Mouse (Mus musculus): ENCODE measurements at regions not wholly inside any gene's neighbourhood (a gene's known extent, or its start where the extent isn't known, plus 50 kb on each side); places are given as distances from the start of the nearest gene placed in this dataset.
"Not testable (repeated sequence)": the region's sequence is repeated elsewhere in the genome, so short reads cannot be mapped to it uniquely, and the experiment has no call there.

DNA sequence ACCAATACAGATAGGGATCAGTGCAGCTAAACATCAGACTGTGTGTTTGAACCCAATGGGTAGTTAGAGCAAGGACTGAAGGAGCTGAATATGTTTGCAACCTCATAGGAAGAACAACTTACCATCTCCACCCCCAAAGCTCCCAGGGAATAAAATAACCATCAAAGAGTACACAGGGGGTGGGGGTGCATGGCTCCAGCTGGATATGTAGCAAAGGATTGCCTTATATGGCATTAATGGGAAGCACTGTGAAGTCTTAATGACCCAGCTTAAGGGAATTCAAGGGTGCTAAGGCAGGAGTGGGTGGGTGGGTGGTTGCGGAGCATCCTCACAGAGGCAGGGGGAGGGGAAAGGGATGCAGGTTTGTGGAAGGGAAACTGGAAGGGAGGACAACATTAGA lies 404.0 kb upstream of the Gm12887 start:
- H3K9me3 ChIP-seq (replicated peaks; ENCODE audit: control insufficient read depth, low read length) = peaks cover 57% of the 10 kb centered on the region
- 94% methylated on average over 1 of the region's 1 CpGs for WGBS
- H3K4me1 ChIP-seq (ENCODE audit: control insufficient read depth, insufficient read depth, low read length) = no peaks in the 10 kb centered on the region
- H3K27ac ChIP-seq (ENCODE audit: low read depth, low read length) = no peak overlapping the region
- DNase-seq (ENCODE audit: low spot score) = no peak
- H3K9ac ChIP-seq (ENCODE audit: low read length) = no peak overlapping the region
- H3K27me3 ChIP-seq (replicated peaks; ENCODE audit: control insufficient read depth, insufficient read depth, low read length) = no peaks in the 10 kb centered on the region
- H3K4me3 ChIP-seq (ENCODE audit: low read depth, low read length) = no peak overlapping the region
- no peaks in the 10 kb centered on the region for H3K36me3 ChIP-seq (ENCODE audit: control insufficient read depth, insufficient read depth, low read length)
- no peak overlapping the region for H3K4me2 ChIP-seq (ENCODE audit: low read length)
- ATAC-seq = no peak

DNA sequence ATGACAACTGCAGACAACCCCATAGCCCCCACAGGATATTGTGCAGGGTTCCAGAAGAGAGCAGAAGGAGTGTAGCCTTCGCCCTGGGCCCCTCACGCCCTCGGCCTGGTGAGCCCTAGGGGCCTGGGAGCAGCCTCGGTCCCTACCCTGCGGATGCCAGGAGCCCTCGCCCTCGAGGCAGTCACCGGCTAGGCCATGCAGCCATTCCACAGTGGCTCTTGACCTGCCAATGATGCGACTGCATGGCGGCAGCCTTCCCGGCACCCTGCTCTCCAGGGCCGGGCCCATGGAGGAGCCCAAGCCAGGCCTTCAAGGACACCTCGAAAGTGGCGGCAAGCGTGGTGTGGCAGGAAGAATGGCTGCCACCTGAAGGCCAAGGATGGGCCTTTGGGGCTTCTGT lies 401.0 kb upstream of the Gm12887 start:
- Histone ChIP-seq H3K4me1 (ENCODE audit: control insufficient read depth, insufficient read depth, low read length) (no peaks in the 10 kb centered on the region), H3K9ac (ENCODE audit: low read length) (no peak overlapping the region), H3K27ac (ENCODE audit: low read depth, low read length) (no peak overlapping the region), H3K4me3 (ENCODE audit: low read depth, low read length) (no peak overlapping the region), H3K9me3 (replicated peaks; ENCODE audit: control insufficient read depth, low read length) (peaks cover 70% of the 10 kb centered on the region), H3K27me3 (replicated peaks; ENCODE audit: control insufficient read depth, insufficient read depth, low read length) (no peaks in the 10 kb centered on the region), H3K36me3 (ENCODE audit: control insufficient read depth, insufficient read depth, low read length) (no peaks in the 10 kb centered on the region), H3K4me2 (ENCODE audit: low read length) (no peak overlapping the region)
- DNase-seq (ENCODE audit: low spot score) (no peak), ATAC-seq (no peak)
- WGBS = 89% methylated on average over 15 of the region's 15 CpGs

DNA sequence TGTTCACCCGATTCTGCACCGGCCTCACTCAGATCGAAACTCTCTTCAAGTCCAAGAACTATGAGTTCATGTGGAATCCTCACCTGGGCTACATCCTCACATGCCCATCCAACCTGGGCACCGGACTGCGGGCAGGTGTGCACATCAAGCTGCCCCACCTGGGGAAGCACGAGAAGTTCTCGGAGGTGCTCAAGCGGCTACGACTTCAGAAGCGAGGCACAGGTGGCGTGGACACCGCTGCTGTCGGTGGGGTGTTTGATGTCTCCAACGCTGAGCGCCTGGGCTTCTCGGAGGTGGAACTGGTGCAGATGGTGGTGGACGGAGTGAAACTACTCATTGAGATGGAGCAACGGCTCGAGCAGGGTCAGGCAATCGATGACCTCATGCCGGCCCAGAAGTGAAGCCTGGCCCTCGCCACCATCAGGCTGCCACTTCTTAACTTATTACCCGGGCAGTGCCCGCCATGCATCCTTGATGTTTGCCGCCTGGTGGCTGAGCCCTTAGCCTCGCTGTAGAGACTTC lies 387.1 kb upstream of the Gm12887 start:
- WGBS = 94% methylated on average over 25 of the region's 26 CpGs
- not testable (repeated sequence) for H3K27ac ChIP-seq (ENCODE audit: low read depth, low read length); H3K4me2 ChIP-seq (ENCODE audit: low read length); DNase-seq (ENCODE audit: low spot score); H3K27me3 ChIP-seq (replicated peaks; ENCODE audit: control insufficient read depth, insufficient read depth, low read length); H3K4me3 ChIP-seq (ENCODE audit: low read depth, low read length); H3K9ac ChIP-seq (ENCODE audit: low read length); H3K4me1 ChIP-seq (ENCODE audit: control insufficient read depth, insufficient read depth, low read length); ATAC-seq; H3K36me3 ChIP-seq (ENCODE audit: control insufficient read depth, insufficient read depth, low read length)
- H3K9me3 ChIP-seq (replicated peaks; ENCODE audit: control insufficient read depth, low read length) = peaks cover 54% of the 10 kb centered on the region

DNA sequence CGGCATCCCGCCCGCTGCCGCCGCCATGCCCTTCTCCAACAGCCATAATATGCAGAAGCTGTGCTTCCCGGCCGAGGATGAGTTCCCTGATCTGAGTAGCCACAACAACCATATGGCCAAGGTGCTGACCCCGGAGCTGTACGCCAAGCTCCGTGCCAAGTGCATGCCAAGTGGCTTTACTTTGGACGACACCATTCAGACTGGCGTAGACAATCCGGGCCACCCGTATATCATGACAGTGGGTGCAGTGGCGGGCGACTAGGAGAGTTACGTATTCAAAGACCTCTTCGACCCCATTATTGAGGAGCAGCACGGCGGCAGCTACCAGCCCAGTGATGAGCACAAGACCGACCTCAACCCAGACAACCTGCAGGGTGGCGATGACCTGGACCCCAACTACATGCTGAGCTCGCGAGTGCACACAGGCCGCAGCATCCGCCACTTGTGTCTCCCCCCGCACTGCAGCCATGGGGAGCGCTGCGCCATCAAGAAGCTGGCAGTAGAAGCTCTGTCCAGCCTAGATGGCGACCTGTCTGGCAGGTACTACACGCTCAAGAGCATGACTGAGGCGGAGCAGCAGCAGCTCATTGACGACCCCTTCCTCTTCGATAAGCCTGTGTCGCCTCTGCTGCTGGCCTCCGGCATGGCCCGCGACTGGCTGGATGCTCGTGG lies 386.4 kb upstream of the Gm12887 start:
- DNase-seq (ENCODE audit: low spot score) (no peak), ATAC-seq (no peak)
- WGBS = 94% methylated on average over 39 of the region's 39 CpGs
- H3K9me3 ChIP-seq (replicated peaks; ENCODE audit: control insufficient read depth, low read length) = peaks cover 55% of the 10 kb centered on the region
- no peaks in the 10 kb centered on the region for H3K36me3 ChIP-seq (ENCODE audit: control insufficient read depth, insufficient read depth, low read length)
- no peak overlapping the region for H3K9ac ChIP-seq (ENCODE audit: low read length)
- H3K4me3 ChIP-seq (ENCODE audit: low read depth, low read length) = no peak overlapping the region
- no peaks in the 10 kb centered on the region for H3K4me1 ChIP-seq (ENCODE audit: control insufficient read depth, insufficient read depth, low read length)
- H3K27ac ChIP-seq (ENCODE audit: low read depth, low read length) = no peak overlapping the region
- no peak overlapping the region for H3K4me2 ChIP-seq (ENCODE audit: low read length)
- H3K27me3 ChIP-seq (replicated peaks; ENCODE audit: control insufficient read depth, insufficient read depth, low read length) = no peaks in the 10 kb centered on the region

DNA sequence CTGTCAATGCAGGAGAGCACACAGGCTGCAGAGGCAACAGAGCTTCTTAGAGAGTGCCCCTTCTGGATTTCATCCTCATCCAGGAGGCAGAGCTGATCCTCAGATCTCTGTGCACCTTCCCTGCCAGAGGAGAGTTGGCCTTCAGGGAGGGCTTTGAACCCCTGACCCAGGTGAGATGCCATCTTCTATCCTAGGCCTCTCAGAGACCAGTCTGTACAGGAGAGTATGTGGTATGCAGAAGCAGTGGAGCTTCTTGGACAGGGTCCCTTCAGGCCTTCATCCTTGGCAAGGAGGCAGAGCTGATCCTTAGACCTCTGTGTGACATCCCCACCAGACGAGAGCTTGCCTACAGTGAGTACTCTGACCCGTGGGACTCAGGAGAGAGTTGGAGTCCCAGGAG lies 364.8 kb upstream of the Gm12887 start:
- no peak overlapping the region for H3K4me2 ChIP-seq (ENCODE audit: low read length)
- H3K27ac ChIP-seq (ENCODE audit: low read depth, low read length) = no peak overlapping the region
- H3K9me3 ChIP-seq (replicated peaks; ENCODE audit: control insufficient read depth, low read length) = peaks cover 44% of the 10 kb centered on the region
- no peak overlapping the region for H3K9ac ChIP-seq (ENCODE audit: low read length)
- H3K27me3 ChIP-seq (replicated peaks; ENCODE audit: control insufficient read depth, insufficient read depth, low read length) = no peaks in the 10 kb centered on the region
- 77% methylated on average over 2 of the region's 2 CpGs for WGBS
- no peaks in the 10 kb centered on the region for H3K4me1 ChIP-seq (ENCODE audit: control insufficient read depth, insufficient read depth, low read length)
- no peaks in the 10 kb centered on the region for H3K36me3 ChIP-seq (ENCODE audit: control insufficient read depth, insufficient read depth, low read length)
- DNase-seq (ENCODE audit: low spot score) = no peak
- no peak for ATAC-seq
- H3K4me3 ChIP-seq (ENCODE audit: low read depth, low read length) = no peak overlapping the region

DNA sequence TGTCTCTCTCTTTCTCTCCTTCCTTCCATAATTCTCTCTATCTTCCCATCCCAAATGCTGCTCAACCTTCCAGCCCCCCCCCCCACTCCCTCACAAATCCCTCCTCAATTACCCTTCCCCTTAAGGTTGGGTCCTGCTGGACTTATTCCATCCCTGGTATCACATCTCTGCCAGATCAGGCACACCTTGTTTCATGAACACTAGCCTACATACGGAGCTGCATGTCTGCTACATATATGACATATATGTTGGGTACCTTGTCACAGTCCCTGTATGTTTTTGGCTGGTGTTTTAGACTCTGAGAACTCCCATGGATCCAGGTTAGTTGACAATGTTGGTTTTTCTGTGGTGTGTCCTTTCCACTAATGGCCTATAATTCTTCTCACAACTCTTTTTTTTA lies 363.5 kb upstream of the Gm12887 start:
- Histone ChIP-seq H3K36me3 (ENCODE audit: control insufficient read depth, insufficient read depth, low read length) (no peaks in the 10 kb centered on the region), H3K27me3 (replicated peaks; ENCODE audit: control insufficient read depth, insufficient read depth, low read length) (no peaks in the 10 kb centered on the region), H3K4me3 (ENCODE audit: low read depth, low read length) (no peak overlapping the region), H3K9me3 (replicated peaks; ENCODE audit: control insufficient read depth, low read length) (peaks cover 44% of the 10 kb centered on the region), H3K4me2 (ENCODE audit: low read length) (no peak overlapping the region), H3K4me1 (ENCODE audit: control insufficient read depth, insufficient read depth, low read length) (no peaks in the 10 kb centered on the region), H3K9ac (ENCODE audit: low read length) (no peak overlapping the region), H3K27ac (ENCODE audit: low read depth, low read length) (no peak overlapping the region)
- WGBS = 75% methylated on average over 1 of the region's 1 CpGs
- no peak for ATAC-seq
- no peak for DNase-seq (ENCODE audit: low spot score)

DNA sequence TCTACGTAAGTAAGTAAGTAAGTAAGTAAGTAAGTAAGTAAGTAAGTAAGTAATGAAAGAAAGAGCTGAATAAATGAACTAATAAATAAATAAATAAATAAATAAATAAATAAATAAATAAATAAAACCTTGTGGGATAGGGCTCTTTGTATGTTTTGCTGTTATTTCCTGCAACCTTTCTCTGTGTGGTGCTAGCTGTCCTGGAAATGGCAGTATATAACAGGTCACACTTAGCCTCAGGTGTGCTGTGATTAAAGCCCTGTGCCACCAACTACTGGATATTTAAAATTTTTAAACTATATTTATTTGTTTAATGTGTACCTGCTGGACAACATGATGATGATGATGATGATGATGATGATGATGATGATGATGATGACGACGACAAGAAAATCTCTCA lies 353.9 kb upstream of the Gm12887 start:
- no peak overlapping the region for H3K4me3 ChIP-seq (ENCODE audit: low read depth, low read length)
- DNase-seq (ENCODE audit: low spot score) = no peak
- H3K27ac ChIP-seq (ENCODE audit: low read depth, low read length) = no peak overlapping the region
- no peak overlapping the region for H3K9ac ChIP-seq (ENCODE audit: low read length)
- H3K36me3 ChIP-seq (ENCODE audit: control insufficient read depth, insufficient read depth, low read length) = no peaks in the 10 kb centered on the region
- H3K4me1 ChIP-seq (ENCODE audit: control insufficient read depth, insufficient read depth, low read length) = no peaks in the 10 kb centered on the region
- H3K27me3 ChIP-seq (replicated peaks; ENCODE audit: control insufficient read depth, insufficient read depth, low read length) = no peaks in the 10 kb centered on the region
- H3K9me3 ChIP-seq (replicated peaks; ENCODE audit: control insufficient read depth, low read length) = peaks cover 20% of the 10 kb centered on the region
- no peak for ATAC-seq
- no peak overlapping the region for H3K4me2 ChIP-seq (ENCODE audit: low read length)
- WGBS = 83% methylated on average over 3 of the region's 3 CpGs

Measured in forebrain, embryonic 14.5 days (tissue).